Mouse (Mus musculus) hindbrain, embryonic 13.5 days (tissue): Measurements from ENCODE around the gene Scamp5. TPM values are rescaled to one million over a fixed set of nuclear protein-coding genes. Genes with fewer than 3 reads are reported as not detected.
A peak's percentile ranks its signal among the peaks of the same experiment; 100 is the strongest.

Experiments
- ATAC-seq: fragments of 200-750 bp; cut with Nextera tagmentation; 2 replicates; pipeline ENCODE4 v1.8.0; 2017; ENCODE audit warnings: moderate TSS enrichment; ENCODE audit not compliant: low FRiP score
- H3K27ac ChIP-seq: fragments of 300-500 bp; sonication (generic); 2 replicates; pipeline ENCODE4 v1.5.1; 2015; ENCODE audit warnings: inconsistent platforms, mild to moderate bottlenecking, moderate library complexity
- H3K27me3 ChIP-seq: fragments of 300-500 bp; sonication (generic); 2 replicates; pipeline ENCODE4 v1.6.1; 2015; ENCODE audit warnings: mild to moderate bottlenecking, inconsistent platforms
- H3K36me3 ChIP-seq: fragments of 300-500 bp; sonication (generic); 2 replicates; pipeline ENCODE4 v1.6.1; 2015; ENCODE audit warnings: mild to moderate bottlenecking, inconsistent platforms
- H3K4me1 ChIP-seq: fragments of 300-500 bp; sonication (generic); replicated peaks from 2 replicates; pipeline ENCODE4 v1.6.1; 2015; ENCODE audit warnings: inconsistent platforms
- H3K4me2 ChIP-seq: fragments of 300-500 bp; sonication (generic); 2 replicates; pipeline ENCODE4 v1.6.1; 2015; ENCODE audit warnings: inconsistent platforms, mild to moderate bottlenecking, moderate library complexity
- H3K4me3 ChIP-seq: fragments of 300-500 bp; sonication (generic); 2 replicates; pipeline ENCODE4 v1.5.1; 2015; ENCODE audit warnings: mild to moderate bottlenecking, inconsistent platforms
- H3K9ac ChIP-seq: fragments of 300-500 bp; sonication (generic); 2 replicates; pipeline ENCODE4 v1.6.1; 2015; ENCODE audit warnings: mild to moderate bottlenecking, inconsistent platforms
- H3K9me3 ChIP-seq: fragments of 300-500 bp; sonication (generic); 2 replicates; pipeline ENCODE4 v1.6.1; 2016; ENCODE audit warnings: inconsistent platforms
- WGBS: fragments of 180-500 bp; shearing (Covaris S2); methylation state at CpG from one replicate; pipeline ENCODE4 v1.1.7; 2015; 5-methylcytosine and 5-hydroxymethylcytosine counted together
- polyA plus RNA-seq: library from polyadenylated mRNA; unstranded; fragments of >200 nt; fragmentation: Nextera tagmentation; extraction: Ambion mirVana; gene quantifications from 2 replicates; pipeline ENCODE4 v1.2.1, GENCODE M21; 2015

The Scamp5 gene
- polyA plus RNA-seq, 1 experiment from 2014 or later = 86.3 TPM

DNA sequence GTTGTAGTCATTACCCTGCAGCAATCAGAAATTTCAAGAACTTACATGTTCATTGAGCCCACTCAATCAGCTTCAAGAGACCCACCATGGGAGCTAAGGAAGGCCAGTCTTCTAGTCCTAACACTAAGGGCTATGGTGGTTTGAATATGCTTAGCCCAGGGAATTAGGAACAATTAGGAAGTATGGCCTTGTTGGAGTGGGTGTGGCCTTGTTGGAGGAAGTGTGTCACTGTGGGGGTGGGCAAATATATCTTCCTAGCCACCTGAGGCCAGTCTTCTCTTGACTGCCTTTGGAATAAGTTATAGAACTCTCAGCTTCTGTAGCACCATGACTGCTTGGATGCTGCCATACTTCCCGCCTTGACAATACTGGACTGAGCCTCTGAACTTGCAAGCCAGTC lies 27.2 kb downstream of the Scamp5 start:
- Histone ChIP-seq H3K4me3 (no peak overlapping the region), H3K36me3 (peaks cover 44% of the 10 kb centered on the region), H3K27ac (no peak overlapping the region), H3K27me3 (no peaks in the 10 kb centered on the region), H3K4me2 (no peak overlapping the region), H3K4me1 (peaks cover 7% of the 10 kb centered on the region), H3K9ac (no peak overlapping the region), H3K9me3 (no peaks in the 10 kb centered on the region)
- 96% methylated on average over 1 of the region's 1 CpGs for WGBS
- no peak for ATAC-seq

DNA sequence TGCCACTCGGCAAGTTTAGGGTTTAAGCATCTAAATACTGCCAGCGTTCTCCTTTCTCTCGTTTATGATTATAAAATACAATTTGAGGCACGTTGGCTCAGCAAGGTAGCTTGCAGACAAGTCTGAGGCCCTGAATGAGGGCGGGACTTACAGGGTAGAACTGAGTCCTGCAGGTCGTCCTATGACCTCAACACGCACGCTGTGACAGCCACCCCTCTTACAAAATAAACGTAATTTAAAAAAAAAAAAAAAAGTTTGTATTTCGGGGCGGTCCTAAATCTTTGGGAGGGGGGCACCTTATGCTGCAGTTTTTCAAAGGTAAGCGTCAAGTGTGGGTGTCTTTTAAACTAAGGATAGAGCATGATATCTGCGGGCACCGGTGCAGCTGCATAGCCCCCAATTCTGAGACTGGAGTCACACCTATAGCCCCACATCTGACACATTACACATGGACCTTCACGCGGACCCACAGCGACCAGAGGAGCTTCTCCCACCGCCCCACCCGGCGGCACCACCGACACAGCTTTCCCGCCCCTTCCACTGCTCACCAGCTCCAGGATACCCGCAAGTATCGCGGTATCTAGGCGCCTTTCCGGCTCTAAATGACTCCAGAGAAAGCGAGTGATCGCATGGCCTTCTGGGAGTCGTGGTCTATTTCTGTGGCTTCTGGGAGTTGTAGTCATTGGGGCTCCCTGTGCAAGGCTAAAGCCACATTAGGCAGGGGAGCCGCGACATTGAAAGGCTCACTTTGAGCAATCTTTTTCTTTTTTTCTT lies 28.2 kb downstream of the Scamp5 start, which contains the start of gene Ppcdc:
Ppcdc (minus strand) TSS at position 603 of the 774 bp plus-strand sequence.
- WGBS = 3% methylated on average over 32 of the region's 32 CpGs
- H3K36me3 ChIP-seq = peaks cover 35% of the 10 kb centered on the region

DNA sequence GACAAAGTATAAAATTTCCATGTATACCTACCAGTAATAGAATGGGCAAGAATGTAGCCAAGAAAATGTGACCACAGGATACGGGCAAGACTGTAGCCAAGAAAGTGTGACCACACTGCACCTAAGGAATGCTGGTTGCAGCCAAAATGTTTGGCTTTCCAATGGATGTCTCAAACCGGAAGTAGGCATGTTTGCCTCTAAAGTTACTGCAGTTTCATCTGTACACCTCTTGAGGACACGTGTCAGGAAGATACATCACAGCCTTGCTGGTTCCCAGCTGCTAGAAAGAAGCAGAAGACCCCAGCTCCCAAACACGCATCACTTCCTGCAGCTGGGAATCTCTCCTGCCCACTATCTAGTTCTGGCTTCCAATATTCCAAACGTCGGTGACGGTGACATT lies 28.8 kb downstream of the Scamp5 start:
- ATAC-seq = no peak
- Histone ChIP-seq H3K9ac (peak overlapping the region; percentile 79), H3K4me1 (peaks cover 7% of the 10 kb centered on the region), H3K36me3 (peaks cover 31% of the 10 kb centered on the region), H3K4me3 (peak overlapping the region; percentile 52), H3K4me2 (peak overlapping the region; percentile 65), H3K9me3 (no peaks in the 10 kb centered on the region), H3K27ac (no peak overlapping the region), H3K27me3 (no peaks in the 10 kb centered on the region)
- 53% methylated on average over 7 of the region's 7 CpGs for WGBS

More for the DNA sequence above, 28.2 kb downstream of the Scamp5 start, which contains the start of gene Ppcdc:
- H3K9me3 ChIP-seq = no peaks in the 10 kb centered on the region
- H3K27ac ChIP-seq = peak within 1 kb of the TSS; percentile 79
- H3K27me3 ChIP-seq = no peaks in the 10 kb centered on the region
- peak within 1 kb of the TSS; percentile 65 for H3K4me2 ChIP-seq
- peak within 1 kb of the TSS; percentile 79 for H3K9ac ChIP-seq
- peaks cover 7% of the 10 kb centered on the region for H3K4me1 ChIP-seq
- ATAC-seq = peak; percentile 96
- H3K4me3 ChIP-seq = peak within 1 kb of the TSS; percentile 52

DNA sequence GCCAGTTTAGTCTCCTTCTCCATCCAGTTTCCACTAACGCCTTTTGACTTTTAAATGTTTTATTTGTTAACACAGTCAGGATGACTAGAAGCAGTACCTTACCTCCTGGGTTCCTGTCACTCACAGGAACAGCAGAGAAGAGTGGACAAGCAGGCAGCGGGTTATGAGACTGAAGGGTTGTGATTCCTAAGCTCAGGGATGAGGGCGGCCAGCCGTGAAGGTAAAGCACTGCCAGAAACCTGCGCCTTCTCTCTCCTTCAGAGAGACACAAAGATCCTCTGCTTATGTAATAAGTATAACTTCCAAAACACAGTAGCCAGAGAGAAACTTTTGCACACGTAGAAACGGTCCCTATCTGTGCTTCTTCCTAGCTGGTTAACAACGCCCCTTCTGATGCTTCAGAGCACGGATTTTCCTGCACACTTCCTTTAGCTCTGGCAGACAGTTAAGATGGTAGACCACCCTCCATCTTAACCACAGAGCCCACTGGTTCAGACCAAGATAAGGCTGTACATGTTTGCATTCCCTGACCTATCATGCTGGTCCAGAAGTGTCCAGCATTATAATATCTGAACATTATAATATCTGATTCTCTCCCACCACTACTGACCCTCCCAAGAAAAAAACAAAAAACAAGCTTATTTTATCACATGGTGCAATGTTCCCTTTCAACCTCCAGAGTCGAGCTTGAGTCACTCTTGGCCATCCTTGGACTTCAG lies 29.8 kb downstream of the Scamp5 start:
- H3K4me3 ChIP-seq = no peak overlapping the region
- 87% methylated on average over 10 of the region's 10 CpGs for WGBS
- no peak overlapping the region for H3K4me2 ChIP-seq
- peaks cover 12% of the 10 kb centered on the region for H3K4me1 ChIP-seq
- ATAC-seq = no peak
- H3K36me3 ChIP-seq = peaks cover 21% of the 10 kb centered on the region
- H3K9me3 ChIP-seq = no peaks in the 10 kb centered on the region
- no peak overlapping the region for H3K9ac ChIP-seq
- no peaks in the 10 kb centered on the region for H3K27me3 ChIP-seq
- no peak overlapping the region for H3K27ac ChIP-seq

DNA sequence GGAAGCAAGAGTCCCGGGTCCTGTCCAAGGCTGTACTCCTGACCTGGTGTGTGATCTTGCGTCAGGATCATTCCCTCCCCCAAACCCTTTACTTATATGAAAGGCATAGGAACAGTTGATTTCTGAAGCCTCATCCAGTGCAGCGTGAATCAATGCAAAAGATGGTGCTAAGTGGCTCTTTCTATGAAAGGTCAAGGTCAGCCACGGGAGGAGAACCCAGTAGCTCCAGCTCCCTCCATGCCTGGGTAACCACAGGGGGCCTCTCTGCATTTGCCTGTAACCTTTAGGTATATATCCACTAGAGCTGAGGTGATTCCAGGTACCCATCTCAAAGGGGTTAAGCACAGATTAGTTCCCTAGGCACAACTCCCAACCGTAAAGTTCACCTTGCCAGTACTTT lies 31.7 kb downstream of the Scamp5 start:
- no peak overlapping the region for H3K4me2 ChIP-seq
- no peak overlapping the region for H3K4me3 ChIP-seq
- H3K4me1 ChIP-seq = peaks cover 23% of the 10 kb centered on the region
- H3K9ac ChIP-seq = no peak overlapping the region
- H3K9me3 ChIP-seq = no peaks in the 10 kb centered on the region
- H3K27me3 ChIP-seq = no peaks in the 10 kb centered on the region; the same call in 1 of the 2 replicates
- H3K36me3 ChIP-seq = 0 out of 2 replicates have a peak, but pooled peaks cover 2% of the 10 kb centered on the region
- WGBS = 87% methylated on average over 5 of the region's 5 CpGs
- H3K27ac ChIP-seq = no peak overlapping the region
- ATAC-seq = no peak

DNA sequence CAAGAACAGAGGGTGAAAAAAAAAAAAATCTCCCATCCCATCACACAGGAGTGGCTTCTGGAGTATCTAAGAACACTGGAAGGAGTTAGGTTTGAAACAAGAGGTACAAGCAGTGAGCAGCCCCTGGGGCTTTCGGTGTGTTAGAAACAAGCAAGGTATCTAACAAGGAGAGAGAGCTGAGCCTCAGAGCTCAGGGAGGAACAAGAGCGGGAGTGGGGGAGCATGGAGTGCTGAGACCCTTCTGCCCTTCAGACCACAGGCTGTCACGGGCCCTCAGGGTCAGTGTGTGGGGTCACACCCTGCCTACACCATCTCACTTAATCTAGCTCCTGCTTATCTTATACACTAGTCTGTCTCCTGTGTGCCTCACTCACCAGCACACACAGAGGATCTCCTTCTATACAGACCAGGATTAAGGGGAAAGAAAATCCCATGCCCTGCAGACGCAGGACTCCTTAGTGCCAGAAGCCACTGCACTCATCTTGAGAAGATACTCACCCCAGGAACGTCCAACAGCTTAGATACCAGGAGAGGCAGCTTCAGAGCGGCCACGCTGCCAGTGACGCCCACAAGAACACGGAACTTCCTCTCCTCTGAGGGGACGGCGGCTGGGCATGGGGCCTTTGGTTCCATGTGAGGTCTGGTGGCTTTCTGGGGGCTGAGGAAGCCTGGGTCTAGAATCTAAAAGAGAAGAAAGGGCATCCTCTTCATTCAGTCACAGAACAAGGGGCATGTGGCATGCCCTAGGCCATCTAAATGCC lies 33.3 kb downstream of the Scamp5 start:
- Histone ChIP-seq H3K9me3 (no peaks in the 10 kb centered on the region), H3K9ac (peak overlapping the region; percentile 29; the same call in 1 of the 2 replicates), H3K36me3 (0 out of 2 replicates have a peak, but pooled peaks cover 2% of the 10 kb centered on the region), H3K4me3 (no peak overlapping the region), H3K4me1 (peaks cover 28% of the 10 kb centered on the region), H3K4me2 (no peak overlapping the region), H3K27ac (no peak overlapping the region), H3K27me3 (no peaks in the 10 kb centered on the region; the same call in 1 of the 2 replicates)
- ATAC-seq = no peak
- 92% methylated on average over 11 of the region's 11 CpGs for WGBS

DNA sequence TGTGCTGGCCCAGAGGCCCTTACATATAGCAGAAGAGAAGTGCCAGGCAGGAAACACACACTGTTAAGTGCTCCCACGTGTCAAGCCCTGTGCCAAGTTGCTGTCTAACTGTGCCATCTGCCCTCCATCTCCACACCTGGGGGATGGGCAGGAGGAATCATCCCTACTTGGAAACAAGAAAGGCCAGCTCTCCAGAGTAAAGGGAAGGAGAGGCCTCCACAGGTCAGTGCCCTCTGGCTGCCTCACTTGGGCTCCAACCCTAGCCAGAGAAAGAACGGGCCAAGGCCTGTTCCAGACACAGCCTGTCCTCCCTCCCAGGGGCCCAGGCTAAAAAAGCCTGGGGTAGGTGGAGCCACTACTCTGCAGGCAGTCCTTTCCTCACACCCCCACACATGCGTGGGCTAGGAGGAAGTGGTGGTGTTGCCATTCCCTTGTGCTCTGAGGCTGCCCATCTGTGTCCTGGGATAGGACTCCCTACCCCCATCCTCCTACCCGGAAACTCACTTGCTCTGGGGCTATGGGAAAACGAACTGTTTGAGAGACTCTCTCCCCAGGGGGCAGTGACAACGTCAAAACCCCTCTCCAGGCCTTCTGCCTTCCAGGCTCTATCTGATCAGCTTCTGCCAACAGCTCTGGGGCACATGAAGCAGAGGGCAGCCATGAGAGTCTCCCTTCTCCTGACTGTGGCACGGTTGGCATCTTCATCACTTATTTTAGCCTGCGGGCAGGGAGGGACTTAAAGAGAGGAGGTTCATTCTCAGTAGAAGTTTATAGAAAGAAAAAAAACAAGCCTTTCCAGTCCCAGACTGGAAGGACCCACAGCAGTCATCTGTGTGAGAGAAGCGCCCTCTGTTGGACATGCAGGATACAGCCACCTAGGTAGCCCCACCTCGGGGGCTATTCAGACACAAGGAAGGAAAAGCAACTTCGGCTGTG lies 34.5 kb downstream of the Scamp5 start:
- WGBS = 25% methylated on average over 11 of the region's 11 CpGs
- peak; percentile 76 for ATAC-seq
- Histone ChIP-seq H3K9ac (peak overlapping the region; percentile 53), H3K27ac (peak overlapping the region; percentile 31; the same call in 1 of the 2 replicates), H3K4me2 (no peak overlapping the region), H3K27me3 (no peaks in the 10 kb centered on the region; the same call in 1 of the 2 replicates), H3K9me3 (no peaks in the 10 kb centered on the region), H3K36me3 (0 out of 2 replicates have a peak, but pooled peaks cover 2% of the 10 kb centered on the region), H3K4me3 (no peak overlapping the region), H3K4me1 (peaks cover 22% of the 10 kb centered on the region)

DNA sequence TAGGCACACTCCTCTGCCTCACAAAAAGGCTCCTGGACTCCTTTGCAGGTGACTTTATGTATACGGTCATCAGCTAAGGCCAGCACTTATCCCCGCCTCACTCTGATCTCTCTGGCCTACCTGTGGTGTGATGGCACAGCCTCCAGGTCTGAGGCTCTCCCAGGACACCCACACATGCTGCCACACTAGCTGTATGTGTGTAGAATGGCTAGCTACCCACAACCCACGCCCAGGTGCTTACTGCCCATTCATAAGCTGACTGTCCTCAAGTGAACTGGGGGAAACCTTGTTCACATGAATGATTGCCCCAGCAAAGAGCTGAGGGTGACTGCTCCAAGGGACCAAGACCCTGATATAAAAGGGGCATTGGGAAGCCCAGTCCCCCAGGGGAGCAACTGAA lies 35.4 kb downstream of the Scamp5 start:
- Histone ChIP-seq H3K27ac (no peak overlapping the region), H3K4me1 (peaks cover 22% of the 10 kb centered on the region), H3K9ac (0 out of 2 replicates have a peak overlapping the region, but pooled peaks have one; percentile 53), H3K27me3 (no peaks in the 10 kb centered on the region; the same call in 1 of the 2 replicates), H3K36me3 (0 out of 2 replicates have a peak, but pooled peaks cover 2% of the 10 kb centered on the region), H3K9me3 (no peaks in the 10 kb centered on the region), H3K4me2 (no peak overlapping the region), H3K4me3 (no peak overlapping the region)
- no peak for ATAC-seq
- WGBS = 90% methylated on average over 3 of the region's 3 CpGs

DNA sequence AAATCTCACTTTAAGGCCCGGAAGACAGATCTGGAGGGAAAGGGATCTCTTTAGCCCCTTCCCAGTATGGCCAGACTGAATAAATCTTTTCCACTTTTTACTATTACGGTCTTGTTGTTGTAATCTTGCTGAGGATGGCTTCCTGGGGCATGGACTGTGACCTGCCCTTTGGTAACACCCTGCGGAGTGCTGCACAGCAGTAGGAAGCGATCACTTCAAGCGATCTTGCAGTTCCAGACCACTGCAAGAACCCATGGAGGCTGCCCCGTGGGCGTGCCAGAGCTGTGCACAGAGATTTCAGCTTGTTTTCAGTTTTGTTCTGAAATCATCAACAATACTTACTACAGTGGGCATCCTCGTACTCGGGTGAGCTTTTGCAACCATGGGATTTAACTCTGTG lies 36.7 kb downstream of the Scamp5 start:
- no peak overlapping the region for H3K9ac ChIP-seq
- peaks cover 2% of the 10 kb centered on the region; the same call in 1 of the 2 replicates for H3K36me3 ChIP-seq
- ATAC-seq = no peak
- WGBS = 34% methylated on average over 9 of the region's 9 CpGs
- no peak overlapping the region for H3K4me3 ChIP-seq
- no peak overlapping the region for H3K4me2 ChIP-seq
- H3K27ac ChIP-seq = no peak overlapping the region
- peaks cover 22% of the 10 kb centered on the region for H3K4me1 ChIP-seq
- no peaks in the 10 kb centered on the region; the same call in 1 of the 2 replicates for H3K27me3 ChIP-seq
- H3K9me3 ChIP-seq = no peaks in the 10 kb centered on the region

DNA sequence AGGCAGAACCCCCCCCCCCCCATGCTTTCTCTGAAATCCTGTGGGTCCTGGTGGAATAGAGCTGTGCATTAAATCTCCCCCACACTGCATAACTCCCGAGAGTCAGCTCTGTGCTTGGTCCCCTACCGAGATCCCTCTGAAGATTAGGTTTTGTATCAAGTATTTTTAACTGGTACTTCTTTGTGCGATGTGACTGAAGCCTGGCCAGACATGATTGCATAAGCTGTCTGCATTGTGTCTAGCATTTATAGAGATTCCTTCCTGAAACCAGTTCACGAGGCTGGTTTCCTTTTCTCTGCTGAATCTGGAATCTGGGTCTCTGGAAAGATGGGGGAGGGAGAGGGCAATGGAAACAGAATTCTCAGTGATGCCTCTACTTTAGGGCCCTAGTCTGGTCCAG lies 39.5 kb downstream of the Scamp5 start:
- ATAC-seq = no peak
- H3K27ac ChIP-seq = no peak overlapping the region
- peaks cover 19% of the 10 kb centered on the region for H3K4me1 ChIP-seq
- H3K4me3 ChIP-seq = no peak overlapping the region
- H3K4me2 ChIP-seq = no peak overlapping the region
- H3K9ac ChIP-seq = no peak overlapping the region
- 75% methylated on average over 4 of the region's 4 CpGs for WGBS
- no peaks in the 10 kb centered on the region; the same call in 1 of the 2 replicates for H3K36me3 ChIP-seq
- no peaks in the 10 kb centered on the region; the same call in 1 of the 2 replicates for H3K27me3 ChIP-seq
- H3K9me3 ChIP-seq = no peaks in the 10 kb centered on the region

DNA sequence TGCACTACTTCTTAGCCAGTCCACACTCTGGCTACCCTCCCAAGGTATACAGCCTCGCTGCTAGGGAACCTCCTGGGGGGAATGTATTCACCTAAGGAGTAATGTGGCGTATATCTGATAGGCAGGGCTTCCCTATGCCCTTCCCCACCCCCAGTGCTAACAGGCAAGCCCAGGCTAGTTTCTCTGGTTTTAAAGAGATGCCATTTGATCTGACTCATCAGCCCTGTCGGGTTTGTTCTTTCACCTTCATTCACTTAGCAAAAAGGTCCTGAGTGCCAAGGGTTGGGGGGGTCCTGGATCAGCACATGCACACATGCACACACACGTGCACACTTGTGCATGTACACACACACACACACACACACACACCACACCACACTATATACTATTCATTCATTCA lies 39.9 kb downstream of the Scamp5 start:
- H3K9ac ChIP-seq = no peak overlapping the region
- no peak for ATAC-seq
- no peaks in the 10 kb centered on the region; the same call in 1 of the 2 replicates for H3K27me3 ChIP-seq
- H3K9me3 ChIP-seq = no peaks in the 10 kb centered on the region
- peaks cover 15% of the 10 kb centered on the region for H3K4me1 ChIP-seq
- no peaks in the 10 kb centered on the region; the same call in 1 of the 2 replicates for H3K36me3 ChIP-seq
- WGBS = 75% methylated on average over 4 of the region's 4 CpGs
- no peak overlapping the region for H3K4me2 ChIP-seq
- no peak overlapping the region for H3K4me3 ChIP-seq
- no peak overlapping the region for H3K27ac ChIP-seq
